Mouse (Mus musculus) brain, embryonic 14.5 days (tissue): ENCODE results near the gene Zfp36. TPM values are rescaled to one million over a fixed set of nuclear protein-coding genes. Genes with fewer than 3 reads are reported as not detected.
"Not testable (repeated sequence)": the region's sequence is repeated elsewhere in the genome, so short reads cannot be mapped to it uniquely, and the experiment has no call there.

ENCODE experiments used
- DNase-seq: peaks from one replicate; pipeline ENCODE4 v3.0.0-alpha.2; 2011; ENCODE audit warnings: low read depth
- CTCF ChIP-seq: fragments of 200-500 bp; IDR thresholded peaks from 2 replicates; pipeline ENCODE4 v1.5.1; 2012; ENCODE audit warnings: inconsistent platforms, mild to moderate bottlenecking, moderate library complexity, borderline replicate concordance; ENCODE audit not compliant: insufficient read depth, insufficient read length; ENCODE audit errors: extremely low read depth
- POLR2A ChIP-seq: fragments of 200-500 bp; IDR thresholded peaks from 2 replicates; pipeline ENCODE4 v1.6.1; 2012; ENCODE audit warnings: mild to moderate bottlenecking, inconsistent platforms, borderline replicate concordance; ENCODE audit not compliant: poor library complexity, insufficient read depth, insufficient read length, severe bottlenecking; ENCODE audit errors: extremely low read depth
- polyA plus RNA-seq: library from polyadenylated mRNA; depleted of rRNA; stranded (reverse); fragments of >200 nt; gene quantifications from 2 replicates; pipeline ENCODE4 v1.2.3, GENCODE M21; 2012

The Zfp36 gene
- polyA plus RNA-seq, 1 experiment: 4.1 TPM

GRCm38 (mm10) chr7:28395425-28395824 lies 15.4 kb upstream of the Zfp36 start:
- no peak for DNase-seq
- no peak for TF ChIP-seq CTCF
- no peak for TF ChIP-seq POLR2A

- no peak for DNase-seq
- TF ChIP-seq CTCF: no peak
- no peak for TF ChIP-seq POLR2A
Measured at GRCm38 (mm10) chr7:28393272-28393951, 13.4 kb upstream of the Zfp36 start.

DNA sequence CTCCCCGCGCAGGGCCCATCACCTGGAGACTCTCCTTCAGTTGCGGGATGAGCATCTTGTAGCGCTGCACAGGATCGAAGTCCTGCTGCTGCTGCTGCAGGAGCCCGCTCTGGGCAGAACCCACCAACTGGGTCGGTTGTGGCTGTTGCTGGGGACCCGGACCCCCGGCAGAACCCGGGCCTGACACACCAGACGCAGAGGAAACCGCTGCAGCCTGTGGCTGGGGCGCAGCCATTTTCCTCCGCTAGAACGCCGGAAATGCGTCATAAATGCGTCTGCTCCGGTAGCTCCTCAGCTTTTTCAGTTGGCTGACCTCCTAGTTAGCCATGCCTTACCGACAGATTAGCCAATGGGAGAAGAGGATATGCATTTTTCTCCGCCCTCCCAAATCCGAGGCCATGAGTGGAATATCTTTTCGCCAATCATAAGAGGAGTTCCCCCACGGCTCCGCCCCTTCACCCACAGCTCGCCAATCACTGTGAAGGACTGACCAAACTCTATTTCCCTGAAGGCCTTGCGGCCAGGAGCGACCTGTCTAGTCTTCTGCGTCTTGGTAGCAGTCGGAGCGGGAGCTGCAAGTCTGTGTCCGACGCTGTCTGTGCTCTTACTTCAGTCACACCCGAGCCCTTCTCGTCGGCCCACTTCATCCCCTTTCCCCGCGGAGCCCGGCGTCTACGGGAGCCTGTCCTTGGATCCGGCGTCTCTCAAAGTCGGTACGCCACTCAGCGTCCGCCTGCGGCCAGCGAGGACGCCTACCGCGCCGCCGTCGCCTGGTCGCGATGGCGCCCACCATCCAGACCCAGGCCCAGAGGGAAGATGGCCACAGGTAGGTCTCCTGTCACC lies 12.6 kb upstream of the Zfp36 start, which contains the start of the genes Med29 and Paf1:
Gene Med29, minus strand, starts transcription at position 280 of the 843 bp plus-strand sequence.
Gene Paf1, plus strand, starts transcription at position 523 of the 843 bp plus-strand sequence.
- DNase-seq: peak; percentile 100
- TF ChIP-seq CTCF: no peak
- TF ChIP-seq POLR2A: peak; percentile 80; the same call in 1 of the 2 replicates

DNA sequence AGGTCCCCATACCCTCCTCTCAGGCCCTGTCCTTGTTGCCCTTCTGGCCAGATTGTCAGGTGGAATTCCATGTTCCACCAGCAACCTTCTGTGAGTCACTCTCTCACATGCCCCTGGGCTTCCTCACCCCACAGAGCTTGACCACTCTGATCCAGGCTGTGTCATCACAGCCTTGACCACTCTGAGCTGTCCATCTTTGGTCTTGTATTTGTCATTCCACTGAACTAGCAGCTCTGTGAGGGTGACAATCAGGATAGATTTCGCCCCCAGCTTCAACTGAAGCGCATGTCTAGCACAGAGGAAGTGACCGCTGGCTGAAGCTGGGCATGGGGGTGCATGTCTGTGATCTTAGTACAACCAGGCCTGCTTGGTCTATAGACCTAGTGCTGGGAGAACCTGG lies 10.3 kb upstream of the Zfp36 start:
- DNase-seq: no peak
- TF ChIP-seq CTCF: no peak
- TF ChIP-seq POLR2A: no peak

DNA sequence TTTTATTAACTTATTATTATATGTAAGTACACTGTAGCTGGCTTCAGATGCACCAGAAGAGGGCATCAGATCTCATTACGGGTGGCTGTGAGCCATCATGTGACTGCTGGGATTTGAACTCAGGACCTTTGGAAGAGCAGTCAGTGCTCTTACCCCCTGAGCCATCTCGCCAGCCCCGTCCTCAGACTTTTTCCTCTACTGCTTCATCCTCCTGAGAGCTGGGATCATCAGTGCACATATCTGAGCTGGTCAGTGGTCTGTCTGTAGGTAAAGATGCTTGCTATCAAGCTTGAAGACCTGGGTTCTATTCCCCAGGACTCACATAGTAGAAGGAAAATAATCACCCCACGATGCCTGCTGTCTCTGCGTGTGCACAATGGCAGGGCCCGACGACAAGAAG lies 7.3 kb upstream of the Zfp36 start:
- DNase-seq: not testable (repeated sequence)

DNA sequence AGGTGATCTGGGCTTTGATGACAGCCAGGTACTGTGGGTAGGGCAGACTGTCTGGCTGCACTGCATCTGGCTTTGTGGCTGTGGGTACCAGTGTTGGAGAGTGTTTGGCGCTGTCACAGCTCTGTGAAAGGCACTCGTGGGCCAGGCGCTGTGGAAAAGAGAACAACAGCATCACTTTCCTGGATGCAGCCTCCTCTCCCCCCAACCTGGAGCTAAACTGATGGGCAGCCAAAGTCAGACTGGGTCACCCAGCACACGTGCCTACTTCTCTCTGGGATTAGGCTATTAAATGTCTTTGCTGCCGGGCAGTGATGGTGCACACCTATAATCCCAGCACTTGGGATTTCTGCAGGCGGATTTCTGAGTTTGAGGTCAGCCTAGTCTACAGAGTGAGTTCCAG lies 6.8 kb upstream of the Zfp36 start:
- DNase-seq: not testable (repeated sequence)

GRCm38 (mm10) chr7:28386462-28386861 lies 6.4 kb upstream of the Zfp36 start:
- peak; percentile 87 for DNase-seq
- TF ChIP-seq CTCF (peak; percentile 96), POLR2A (no peak)

GRCm38 (mm10) chr7:28386007-28386406 lies 6.0 kb upstream of the Zfp36 start:
- no peak for DNase-seq
- no peak for TF ChIP-seq CTCF
- no peak for TF ChIP-seq POLR2A

- no peak for DNase-seq
- TF ChIP-seq POLR2A (no peak), CTCF (no peak)
Measured at GRCm38 (mm10) chr7:28385196-28385595, 5.1 kb upstream of the Zfp36 start.

- TF ChIP-seq CTCF (no peak), POLR2A (no peak)
- no peak for DNase-seq
Measured at GRCm38 (mm10) chr7:28384162-28384561, 4.1 kb upstream of the Zfp36 start.

DNA sequence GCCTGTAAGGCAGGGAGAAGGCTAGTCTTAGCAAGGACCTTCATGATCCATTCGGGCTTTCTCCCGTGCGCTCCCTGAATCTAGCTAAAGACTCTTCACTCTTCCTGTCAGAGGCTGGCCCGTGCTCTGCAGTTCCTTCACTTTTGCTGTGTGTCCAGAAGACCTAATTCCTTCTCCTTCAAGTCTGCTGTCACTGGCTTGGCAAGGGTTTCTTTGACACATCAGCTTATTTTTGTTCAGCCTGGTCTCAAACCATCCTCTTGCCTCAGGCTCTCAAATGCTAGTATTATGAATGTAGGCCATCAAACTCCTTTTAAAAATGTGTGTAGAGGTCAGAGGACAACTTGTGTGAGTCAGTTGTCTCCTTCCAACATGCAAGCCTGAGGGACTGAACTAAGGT lies 3.6 kb upstream of the Zfp36 start:
- no peak for TF ChIP-seq CTCF
- TF ChIP-seq POLR2A: no peak
- DNase-seq: no peak

GRCm38 (mm10) chr7:28382981-28383396 lies 2.9 kb upstream of the Zfp36 start:
- no peak for DNase-seq
- TF ChIP-seq POLR2A: no peak
- TF ChIP-seq CTCF: no peak

DNA sequence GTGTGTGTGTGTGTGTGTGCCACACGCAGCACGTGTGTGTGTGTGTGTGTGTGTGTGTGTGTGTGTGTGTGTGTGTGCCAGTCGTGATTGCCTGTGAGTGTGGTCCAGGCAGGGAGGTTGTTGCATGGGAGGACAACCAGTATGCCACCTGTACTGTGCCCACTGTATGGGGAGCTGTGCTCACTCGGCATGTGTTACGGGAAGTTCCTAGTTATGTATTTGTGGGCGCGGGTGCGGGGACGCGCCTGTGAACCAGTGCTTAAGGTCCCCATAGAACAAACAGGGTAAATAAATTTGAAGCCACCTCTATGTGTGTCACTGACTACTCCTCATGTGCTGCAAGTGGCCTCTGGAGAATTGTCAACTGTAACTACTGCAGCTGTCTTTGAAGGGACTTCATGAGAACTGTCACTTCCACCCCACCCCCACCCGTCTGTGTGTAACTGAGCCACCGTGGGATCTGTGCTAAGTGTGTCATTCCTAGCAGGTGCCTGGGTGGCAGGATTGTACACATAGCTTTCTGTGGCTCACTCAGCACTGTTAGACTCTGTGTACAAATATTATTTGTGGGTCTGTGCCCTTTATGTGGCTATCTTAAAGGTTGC lies 2.4 kb upstream of the Zfp36 start:
- TF ChIP-seq CTCF: no peak
- no peak for TF ChIP-seq POLR2A
- no peak for DNase-seq
